Comparison of ENCODE assay signal across 23 mouse cellular contexts in the genomic region with DNA sequence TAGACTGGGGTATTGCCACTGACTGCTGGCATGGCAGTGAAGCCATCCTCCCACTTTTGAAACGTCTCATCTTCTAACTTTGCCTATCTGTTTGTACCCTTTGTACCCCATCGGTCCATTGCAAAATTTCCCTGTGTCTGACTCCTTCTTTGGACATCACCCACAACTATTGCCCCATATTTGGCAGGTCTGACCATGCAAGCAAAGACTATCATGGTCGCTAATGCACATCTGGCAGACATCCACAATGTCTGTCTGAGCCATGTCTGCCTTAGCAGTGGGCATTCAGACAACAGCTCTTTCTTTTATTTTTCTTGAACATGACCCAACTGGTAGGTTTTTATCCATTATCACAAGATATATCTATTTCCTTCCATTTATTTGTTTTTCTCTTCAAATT. TPM values are rescaled to one million over a fixed set of nuclear protein-coding genes. Genes with fewer than 3 reads are reported as not detected.
DNase-seq lines count a peak whose midpoint lies in the region; ATAC-seq and TF ChIP-seq lines count a peak whose summit lies in the region.
"Had no signal": no experiment of that assay in that cellular context is flagged by ENCODE, and none has a peak within 500 bp of the region (broad histone marks: within the 10 kb centered on the region; RNA-seq: fewer than 3 reads in every experiment).

No protein-coding gene starts in this region.

- no peaks in the 10 kb centered on the region for H3K9me3 ChIP-seq in kidney, embryonic 16.5 days (ENCODE audit: low read length)
- H3K9me3 ChIP-seq: embryonic facial prominence, embryonic 10.5 days; heart, embryonic 15.5 days; hindbrain, embryonic 10.5 days; limb, embryonic 13.5 days; midbrain, embryonic 15.5 days; neural tube, embryonic 15.5 days had no signal

- H3K27ac ChIP-seq in kidney, adult 2 months (ENCODE audit: insufficient read depth, low read depth, low read length), result no peak overlapping the region
- H3K27ac ChIP-seq in kidney, embryonic 16.5 days (ENCODE audit: low read length), result no peak overlapping the region
- H3K27ac ChIP-seq: embryonic facial prominence, embryonic 10.5 days; heart, adult 2 months; heart, embryonic 15.5 days; hindbrain, embryonic 10.5 days; limb, embryonic 13.5 days; midbrain, embryonic 15.5 days; neural tube, embryonic 15.5 days had no signal

- no peak for ATAC-seq in kidney, embryonic 16.5 days (ENCODE audit: low FRiP score, low TSS enrichment)
- ATAC-seq in granulocyte monocyte progenitor cell, adult 5-6 weeks (replicated peaks; ENCODE audit: poor library complexity, severe bottlenecking), result peak; percentile 84
- ATAC-seq: forebrain, embryonic 14.5 days; midbrain, embryonic 15.5 days had no signal

- no peak overlapping the region for H3K4me3 ChIP-seq in kidney, adult 2 months (ENCODE audit: insufficient read depth, low read depth, low read length)
- H3K4me3 ChIP-seq in kidney, embryonic 16.5 days (ENCODE audit: low read length), result no peak overlapping the region
- H3K4me3 ChIP-seq: embryonic facial prominence, embryonic 10.5 days; heart, adult 2 months; heart, embryonic 15.5 days; hindbrain, embryonic 10.5 days; limb, embryonic 13.5 days; midbrain, embryonic 15.5 days; neural tube, embryonic 15.5 days had no signal

- H3K9ac ChIP-seq in kidney, embryonic 16.5 days (replicated peaks; ENCODE audit: low read length), result no peak overlapping the region
- H3K9ac ChIP-seq: heart, embryonic 15.5 days; limb, embryonic 13.5 days; midbrain, embryonic 15.5 days; neural tube, embryonic 15.5 days had no signal

- no peak overlapping the region for H3K4me2 ChIP-seq in kidney, embryonic 16.5 days (replicated peaks; ENCODE audit: low read depth, low read length)
- H3K4me2 ChIP-seq: heart, embryonic 15.5 days; limb, embryonic 13.5 days; midbrain, embryonic 15.5 days; neural tube, embryonic 15.5 days had no signal

- H3K36me3 ChIP-seq in kidney, adult 2 months (ENCODE audit: control insufficient read depth, insufficient read depth, low read length), result no peaks in the 10 kb centered on the region
- H3K36me3 ChIP-seq in kidney, embryonic 16.5 days (ENCODE audit: insufficient read depth, low read length), result no peaks in the 10 kb centered on the region
- H3K36me3 ChIP-seq: embryonic facial prominence, embryonic 10.5 days; heart, embryonic 15.5 days; hindbrain, embryonic 10.5 days; limb, embryonic 13.5 days; midbrain, embryonic 15.5 days; neural tube, embryonic 15.5 days had no signal

- DNase-seq in adrenal gland, adult 2 months, result peak; percentile 45
- no peak for DNase-seq in adrenal gland, postnatal 4 days (ENCODE audit: low spot score in 2 of 2)
- peak; percentile 9 for DNase-seq in kidney, adult 2 months
- DNase-seq in NIH3T3 (ENCODE audit: low read depth), result peak; percentile 39
- no peak for DNase-seq in right cerebral cortex, postnatal 25 days
- DNase-seq in thymus, postnatal 14 days, result no peak
- DNase-seq: cerebellum, adult 2 months; kidney, adult 11 months; kidney, postnatal 10 days; lung, postnatal 14 days; thymus, postnatal 25 days had no signal

- H3K27me3 ChIP-seq in kidney, adult 2 months (replicated peaks; ENCODE audit: control insufficient read depth, insufficient read depth, low read length), result no peaks in the 10 kb centered on the region
- no peaks in the 10 kb centered on the region for H3K27me3 ChIP-seq in kidney, embryonic 16.5 days (ENCODE audit: insufficient read depth, low read length)
- H3K27me3 ChIP-seq: CH12.LX; heart, embryonic 15.5 days; limb, embryonic 13.5 days; midbrain, embryonic 15.5 days; neural tube, embryonic 15.5 days had no signal

- WGBS in kidney, adult 2 months, result 75% methylated on average over 3 of the region's 3 CpGs
- 88% methylated on average over 3 of the region's 3 CpGs for WGBS in kidney, embryonic 16.5 days

- no peaks in the 10 kb centered on the region for H3K4me1 ChIP-seq in kidney, adult 2 months (ENCODE audit: control insufficient read depth, insufficient read depth, low read length)
- no peaks in the 10 kb centered on the region for H3K4me1 ChIP-seq in kidney, embryonic 16.5 days (ENCODE audit: insufficient read depth, low read length)
- H3K4me1 ChIP-seq: heart, embryonic 15.5 days; hindbrain, embryonic 10.5 days; limb, embryonic 13.5 days; midbrain, embryonic 15.5 days; neural tube, embryonic 15.5 days had no signal

- TF ChIP-seq POLR2A in kidney, adult 2 months (IDR thresholded peaks at IDR 0.05; ENCODE audit: low read depth, low read length), result no peak

- TF ChIP-seq CTCF in kidney, adult 2 months (conservative IDR thresholded peaks at IDR 0.05; ENCODE audit: insufficient read depth, insufficient read length, low read depth, low read length), result no peak

RNA-seq across cellular contexts. Expression of a gene that starts 25.3 kb away (rescaled TPM):
- total RNA-seq in adrenal gland, adult 2 months (2021), result 1 to 10 TPM; 1.4 to 2.3 TPM
- 0.04 and 0.15 TPM in 2 replicates for polyA plus RNA-seq in adrenal gland, adult 2 months (2012; rRNA removed)
- 1 to 10 TPM; 3.3 to 3.4 TPM for total RNA-seq in adrenal gland, postnatal 4 days (2021)
- 0.72 TPM in 2 replicates for polyA plus RNA-seq in kidney, adult 2 months (2012; rRNA removed)
- polyA plus RNA-seq in kidney, embryonic 16.5 days (2015; fragmentation: Nextera tagmentation; extraction: Ambion mirVana), result 1.7 and 2.4 TPM in 2 replicates
- 0.37 and 1.1 TPM in 2 replicates for total RNA-seq in granulocyte monocyte progenitor cell, adult 5-6 weeks (2014; fragmentation: Nextera tagmentation)
- total RNA-seq in granulocyte monocyte progenitor cell, adult 5-6 weeks (2017), result 0.46 and 0.56 TPM in 2 replicates
- total RNA-seq: MEL had no signal

Comparison
In these comparisons a context has a peak if more than half of its experiments do, and no peak if none do; other contexts are left out.
1. DNase-seq: peak in adrenal gland, adult 2 months (single experiment), kidney, adult 2 months (single experiment) and NIH3T3 (single experiment); none in adrenal gland, postnatal 4 days (0 of 2), right cerebral cortex, postnatal 25 days (single experiment) and thymus, postnatal 14 days (single experiment).